Mouse (Mus musculus) brown adipose tissue, adult 24 weeks (tissue): ENCODE measurements around the gene Epb41. TPM values are rescaled to one million over a fixed set of nuclear protein-coding genes. Genes with fewer than 3 reads are reported as not detected.

Source experiments
- H3K27ac ChIP-seq: fragments of 200-500 bp; replicated peaks from 2 replicates; pipeline ENCODE4 v1.5.1; 2012; ENCODE audit warnings: low read depth, mild to moderate bottlenecking, low read length
- H3K4me1 ChIP-seq: fragments of 200-500 bp; 2 replicates; pipeline ENCODE4 v1.6.1; 2012; ENCODE audit warnings: low read length, mixed read lengths; ENCODE audit not compliant: control insufficient read depth, insufficient read depth, insufficient read length
- H3K4me3 ChIP-seq: fragments of 200-500 bp; 2 replicates; pipeline ENCODE4 v1.5.1; 2012; ENCODE audit warnings: low read depth, mild to moderate bottlenecking, low read length, moderate library complexity; ENCODE audit not compliant: insufficient read depth
- polyA plus RNA-seq: library from polyadenylated mRNA; stranded (reverse); fragments of >200 nt; gene quantifications from 2 replicates; pipeline ENCODE4 v1.2.4, GENCODE M21; 2012; ENCODE audit not compliant: missing spikeins, insufficient read depth, insufficient read length

The Epb41 gene
- polyA plus RNA-seq, 1 experiment, result 44.1 TPM

- Histone ChIP-seq H3K4me3 (no peak overlapping the region), H3K4me1 (peaks cover 8% of the 10 kb centered on the region), H3K27ac (no peak overlapping the region)
Observed at GRCm38 (mm10) chr4:132022639-132023038, 52.5 kb downstream of the Epb41 start.

GRCm38 (mm10) chr4:132021883-132022282 lies 53.2 kb downstream of the Epb41 start:
- H3K27ac ChIP-seq, result no peak overlapping the region
- H3K4me1 ChIP-seq, result peaks cover 4% of the 10 kb centered on the region
- H3K4me3 ChIP-seq, result no peak overlapping the region

GRCm38 (mm10) chr4:132018547-132018946 lies 56.6 kb downstream of the Epb41 start:
- no peak overlapping the region for H3K4me3 ChIP-seq

GRCm38 (mm10) chr4:132015374-132015773 lies 59.7 kb downstream of the Epb41 start:
- H3K4me3 ChIP-seq, result no peak overlapping the region
- H3K4me1 ChIP-seq, result peaks cover 4% of the 10 kb centered on the region; the same call in 1 of the 2 replicates
- no peak overlapping the region for H3K27ac ChIP-seq

More at GRCm38 (mm10) chr4:132018547-132018946, 56.6 kb downstream of the Epb41 start:
- 0 out of 2 replicates have a peak, but pooled peaks cover 2% of the 10 kb centered on the region for H3K4me1 ChIP-seq
- no peak overlapping the region for H3K27ac ChIP-seq

- no peak overlapping the region for H3K4me3 ChIP-seq
- H3K4me1 ChIP-seq, result peaks cover 5% of the 10 kb centered on the region
- no peak overlapping the region for H3K27ac ChIP-seq
Observed at GRCm38 (mm10) chr4:132011619-132012018, 63.5 kb downstream of the Epb41 start.

- Histone ChIP-seq H3K4me1 (peaks cover 5% of the 10 kb centered on the region), H3K4me3 (no peak overlapping the region), H3K27ac (no peak overlapping the region)
Observed at GRCm38 (mm10) chr4:132010416-132010815, 64.7 kb downstream of the Epb41 start.

DNA sequence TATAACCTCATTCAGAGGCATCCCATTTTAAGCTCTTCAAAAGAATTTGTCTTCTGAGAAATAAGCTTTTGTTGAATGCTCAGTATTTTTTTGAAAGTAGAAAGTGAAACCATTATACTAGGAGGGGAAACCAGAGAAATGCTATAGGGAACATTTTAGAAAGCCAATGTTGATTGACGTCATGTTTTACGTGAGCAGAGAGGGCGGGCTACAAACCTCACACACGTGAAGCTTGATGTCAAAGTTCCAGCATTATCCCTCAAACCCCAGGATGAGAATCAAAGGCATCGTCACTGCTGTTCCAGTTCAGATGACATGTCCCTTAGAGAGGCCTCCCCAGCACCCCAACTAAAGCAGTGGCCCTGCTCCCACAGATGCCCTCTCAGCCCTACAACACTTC lies 66.9 kb downstream of the Epb41 start:
- Histone ChIP-seq H3K27ac (peak overlapping the region; percentile 32; the same call in 1 of the 2 replicates), H3K4me1 (peaks cover 5% of the 10 kb centered on the region), H3K4me3 (no peak overlapping the region)

DNA sequence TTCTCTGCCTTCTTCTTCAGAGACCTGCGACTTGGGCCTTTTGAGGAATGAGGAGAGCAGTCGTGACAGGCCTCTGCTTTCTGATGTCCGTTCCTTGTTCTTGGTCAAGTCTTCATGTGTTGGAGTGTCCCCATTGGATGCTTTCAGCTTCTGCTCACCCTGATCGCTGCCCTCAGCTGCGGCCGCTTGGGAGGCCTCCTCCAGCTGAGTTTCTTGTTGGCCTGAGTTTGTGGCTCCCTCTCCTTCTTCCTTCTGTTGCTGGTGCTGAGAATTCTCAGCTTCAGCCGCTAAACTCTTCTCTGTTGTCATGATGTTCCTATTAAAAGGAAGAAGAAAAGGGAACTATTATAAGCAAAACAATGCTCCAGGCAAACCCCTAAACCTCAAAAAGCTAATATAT lies 68.0 kb downstream of the Epb41 start:
- H3K4me3 ChIP-seq, result no peak overlapping the region
- no peak overlapping the region for H3K27ac ChIP-seq
- H3K4me1 ChIP-seq, result peaks cover 5% of the 10 kb centered on the region

DNA sequence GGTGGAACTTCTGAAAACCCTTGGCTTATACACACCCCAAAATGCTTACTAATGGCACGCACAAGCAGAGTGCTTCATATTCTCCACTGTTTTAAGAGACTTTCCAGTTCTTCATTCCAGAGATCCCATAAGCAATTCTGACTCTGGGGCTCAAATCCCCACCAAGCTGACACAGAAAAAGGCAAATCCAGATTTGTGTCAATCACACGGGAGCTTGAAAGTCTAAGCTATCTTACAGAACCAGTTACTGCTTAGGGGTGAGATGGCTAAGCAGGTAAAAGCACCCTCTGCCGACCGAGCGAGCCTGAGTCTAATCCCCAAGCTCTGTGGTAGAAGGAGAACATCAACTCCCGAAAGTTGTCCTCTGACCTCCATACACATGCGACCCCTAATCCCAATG lies 76.5 kb downstream of the Epb41 start:
- no peak overlapping the region for H3K27ac ChIP-seq
- 0 out of 2 replicates have a peak, but pooled peaks cover 3% of the 10 kb centered on the region for H3K4me1 ChIP-seq
- no peak overlapping the region for H3K4me3 ChIP-seq

DNA sequence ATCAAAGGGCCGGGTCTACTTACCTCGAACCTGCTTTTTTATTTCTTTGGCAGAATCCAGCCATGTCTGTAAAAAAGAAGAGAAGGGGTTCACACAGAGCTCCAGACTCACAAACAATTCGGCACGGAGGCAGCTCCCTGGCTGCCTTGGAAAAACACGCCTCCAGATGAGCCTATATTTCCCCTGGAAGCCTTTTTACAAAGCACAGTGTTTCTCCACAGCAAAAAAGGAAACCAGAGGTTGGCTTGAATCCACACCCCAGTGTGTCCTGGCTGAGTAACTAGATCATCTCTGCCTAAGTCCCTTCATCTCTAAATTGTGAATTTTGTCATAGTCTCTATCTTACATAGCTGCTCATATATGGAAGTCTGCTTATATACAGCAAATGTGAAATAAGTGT lies 77.6 kb downstream of the Epb41 start:
- Histone ChIP-seq H3K4me1 (0 out of 2 replicates have a peak, but pooled peaks cover 3% of the 10 kb centered on the region), H3K4me3 (no peak overlapping the region), H3K27ac (no peak overlapping the region)

DNA sequence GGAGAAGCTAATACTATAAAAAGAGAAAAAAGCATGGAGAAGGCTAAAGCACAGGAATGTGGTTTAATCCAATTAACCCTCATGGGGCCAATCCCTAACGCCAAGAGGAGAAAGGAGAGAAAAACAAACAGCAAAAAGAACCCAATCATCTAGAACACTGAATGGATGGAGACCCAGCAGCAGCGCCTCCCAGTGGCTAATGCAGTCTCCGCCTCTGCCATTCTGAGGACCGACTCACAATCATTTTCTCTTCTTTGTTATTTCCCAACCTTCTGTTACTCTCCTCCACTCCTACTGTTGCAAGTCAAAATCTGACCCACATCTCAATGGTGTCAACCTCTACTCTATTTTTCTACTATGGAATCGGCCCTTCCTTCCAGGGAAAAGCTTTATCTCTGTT lies 78.1 kb downstream of the Epb41 start:
- H3K4me3 ChIP-seq, result no peak overlapping the region
- 0 out of 2 replicates have a peak, but pooled peaks cover 3% of the 10 kb centered on the region for H3K4me1 ChIP-seq
- H3K27ac ChIP-seq, result no peak overlapping the region

- H3K4me3 ChIP-seq, result no peak overlapping the region
- 0 out of 2 replicates have a peak, but pooled peaks cover 3% of the 10 kb centered on the region for H3K4me1 ChIP-seq
- H3K27ac ChIP-seq, result no peak overlapping the region
Observed at GRCm38 (mm10) chr4:131993792-131994191, 81.3 kb downstream of the Epb41 start.

GRCm38 (mm10) chr4:131982881-131983538 lies 92.1 kb downstream of the Epb41 start:
- Histone ChIP-seq H3K4me3 (no peak overlapping the region), H3K27ac (no peak overlapping the region), H3K4me1 (no peaks in the 10 kb centered on the region)

DNA sequence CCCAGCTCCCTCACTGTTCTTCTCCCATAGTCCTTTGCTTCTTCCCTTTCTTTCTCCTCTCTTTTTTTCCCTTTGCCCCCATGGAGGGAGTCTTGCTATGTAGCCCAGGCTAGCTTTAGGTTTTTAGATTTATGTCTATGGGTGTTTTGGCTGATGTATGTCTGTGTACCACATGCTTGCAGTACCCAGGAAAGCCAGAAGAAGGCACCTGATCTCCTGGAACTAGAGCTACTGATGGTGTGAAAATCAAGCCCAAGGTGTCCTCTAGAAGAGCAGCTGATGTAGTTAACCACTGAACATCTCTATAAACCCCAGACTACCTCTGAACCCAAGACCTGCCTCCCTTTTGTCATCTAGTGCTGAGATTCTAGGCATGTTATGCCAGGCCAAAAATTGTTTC lies 93.4 kb downstream of the Epb41 start:
- Histone ChIP-seq H3K4me1 (no peaks in the 10 kb centered on the region), H3K4me3 (no peak overlapping the region), H3K27ac (no peak overlapping the region)

DNA sequence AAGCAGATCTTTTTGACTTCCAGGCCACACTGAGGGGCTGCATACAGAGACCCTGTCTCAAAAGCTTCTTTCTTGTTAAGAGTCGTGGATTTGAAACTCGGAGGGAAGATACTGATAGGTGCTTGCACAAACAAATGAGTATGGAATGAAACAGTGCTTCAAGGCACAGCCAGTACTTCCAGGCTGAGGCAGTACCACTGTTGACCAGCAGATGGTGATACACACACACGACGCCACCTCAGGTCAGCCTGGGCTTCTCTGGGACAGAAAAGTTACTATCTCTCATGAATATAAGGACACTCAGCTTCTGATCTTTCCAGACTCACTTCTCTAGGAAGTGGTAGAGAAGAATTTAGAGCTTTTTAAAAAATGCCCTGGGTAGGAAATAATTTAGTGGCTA lies 97.9 kb downstream of the Epb41 start:
- no peak overlapping the region for H3K4me3 ChIP-seq
- H3K27ac ChIP-seq, result no peak overlapping the region
- no peaks in the 10 kb centered on the region for H3K4me1 ChIP-seq

DNA sequence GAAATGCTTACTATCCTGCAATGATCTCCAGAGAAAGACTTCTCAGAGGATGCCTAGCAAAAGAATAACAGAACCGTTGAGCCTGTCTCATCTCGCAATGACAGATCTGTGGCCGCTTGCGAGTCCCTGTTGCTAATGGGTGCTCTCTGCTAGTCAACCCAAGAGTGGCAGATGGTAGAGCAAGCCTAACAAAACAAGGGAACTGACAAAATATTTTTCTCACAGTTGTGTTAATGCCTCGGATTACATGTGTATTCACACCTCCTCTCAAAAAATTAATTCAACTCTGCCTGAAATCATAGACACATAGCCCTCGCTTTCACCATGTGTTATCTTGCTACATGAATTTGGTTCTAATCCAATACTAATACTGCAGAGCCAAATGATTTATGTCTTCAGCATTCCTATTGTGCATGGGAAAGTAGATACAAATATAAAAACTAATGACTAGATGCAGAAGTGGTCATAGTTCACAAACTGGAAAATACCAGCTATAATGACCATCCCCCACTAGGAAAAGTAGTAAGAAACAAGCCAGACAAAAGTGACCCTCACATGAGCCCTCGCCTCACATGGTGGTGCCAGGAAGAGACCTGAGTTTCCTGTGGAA lies 104.8 kb downstream of the Epb41 start:
- H3K27ac ChIP-seq, result no peak overlapping the region
- H3K4me3 ChIP-seq, result no peak overlapping the region
- H3K4me1 ChIP-seq, result no peaks in the 10 kb centered on the region
